Mouse (Mus musculus): ENCODE data around the gene Fiz1.
A peak's percentile ranks its signal among the peaks of the same experiment; 100 is the strongest.
"Not testable (repeated sequence)": the region's sequence is repeated elsewhere in the genome, so short reads cannot be mapped to it uniquely, and the experiment has no call there.

Gene Fiz1

GRCm38 (mm10) chr7:5008229-5008628 is 6.3 kb downstream of the Fiz1 start:
- no peak for DNase-seq (ENCODE audit: low spot score in 2 of 2)

GRCm38 (mm10) chr7:5002876-5003275 is 11.6 kb downstream of the Fiz1 start:
- not testable (repeated sequence) for DNase-seq (ENCODE audit: low spot score in 2 of 2)

- no peak for DNase-seq (ENCODE audit: low spot score in 2 of 2)
Measured at GRCm38 (mm10) chr7:4999876-5000275, 14.6 kb downstream of the Fiz1 start.

GRCm38 (mm10) chr7:4996934-4997333 is 17.6 kb downstream of the Fiz1 start:
- no peak for DNase-seq (ENCODE audit: low spot score in 2 of 2)

GRCm38 (mm10) chr7:4996003-4996895 is 18.2 kb downstream of the Fiz1 start, which contains the start of gene Zfp579:
Gene Zfp579 (minus strand): TSS chr7:4996158.
- peak; percentile 67 to 71 for DNase-seq (ENCODE audit: low spot score in 2 of 2)

GRCm38 (mm10) chr7:4995268-4996002 is 19.1 kb downstream of the Fiz1 start:
- DNase-seq (ENCODE audit: low spot score in 2 of 2) = no peak

GRCm38 (mm10) chr7:4993999-4994788 is 20.3 kb downstream of the Fiz1 start:
- no peak for DNase-seq (ENCODE audit: low spot score in 2 of 2)

GRCm38 (mm10) chr7:4993347-4993998 is 21.0 kb downstream of the Fiz1 start:
- DNase-seq (ENCODE audit: low spot score in 2 of 2) = no peak

GRCm38 (mm10) chr7:4988250-4988649 is 26.2 kb downstream of the Fiz1 start:
- no peak for DNase-seq (ENCODE audit: low spot score in 2 of 2)

GRCm38 (mm10) chr7:4976832-4977231 is 37.7 kb downstream of the Fiz1 start:
- DNase-seq (ENCODE audit: low spot score in 2 of 2) = no peak

GRCm38 (mm10) chr7:4975455-4975854 is 39.0 kb downstream of the Fiz1 start:
- no peak for DNase-seq (ENCODE audit: low spot score in 2 of 2)

- no peak for DNase-seq (ENCODE audit: low spot score in 2 of 2)
Measured at GRCm38 (mm10) chr7:4972321-4973047, 42.0 kb downstream of the Fiz1 start.

GRCm38 (mm10) chr7:4971710-4972109 is 42.8 kb downstream of the Fiz1 start:
- no peak for DNase-seq (ENCODE audit: low spot score in 2 of 2)

GRCm38 (mm10) chr7:4971068-4971467 is 43.4 kb downstream of the Fiz1 start, which contains the start of gene Sbk3:
Gene Sbk3 (minus strand): TSS chr7:4971168.
- DNase-seq (ENCODE audit: low spot score in 2 of 2) = no peak

- no peak for DNase-seq (ENCODE audit: low spot score in 2 of 2)
Measured at GRCm38 (mm10) chr7:4964988-4965387, 49.5 kb downstream of the Fiz1 start.

GRCm38 (mm10) chr7:4964272-4964671 is 50.2 kb downstream of the Fiz1 start, which contains the start of gene Sbk2:
Gene Sbk2 (minus strand): TSS chr7:4964406.
- DNase-seq (ENCODE audit: low spot score in 2 of 2) = peak; percentile 73 to 77

GRCm38 (mm10) chr7:4963527-4963926 is 51.0 kb downstream of the Fiz1 start:
- no peak for DNase-seq (ENCODE audit: low spot score in 2 of 2)

- DNase-seq (ENCODE audit: low spot score in 2 of 2) = peak; percentile 23 to 35
Measured at GRCm38 (mm10) chr7:4957361-4957760, 57.1 kb downstream of the Fiz1 start.

All from spleen, postnatal 36 days (tissue).